Mouse (Mus musculus): ENCODE data around the gene Hao2.

Gene Hao2

DNA sequence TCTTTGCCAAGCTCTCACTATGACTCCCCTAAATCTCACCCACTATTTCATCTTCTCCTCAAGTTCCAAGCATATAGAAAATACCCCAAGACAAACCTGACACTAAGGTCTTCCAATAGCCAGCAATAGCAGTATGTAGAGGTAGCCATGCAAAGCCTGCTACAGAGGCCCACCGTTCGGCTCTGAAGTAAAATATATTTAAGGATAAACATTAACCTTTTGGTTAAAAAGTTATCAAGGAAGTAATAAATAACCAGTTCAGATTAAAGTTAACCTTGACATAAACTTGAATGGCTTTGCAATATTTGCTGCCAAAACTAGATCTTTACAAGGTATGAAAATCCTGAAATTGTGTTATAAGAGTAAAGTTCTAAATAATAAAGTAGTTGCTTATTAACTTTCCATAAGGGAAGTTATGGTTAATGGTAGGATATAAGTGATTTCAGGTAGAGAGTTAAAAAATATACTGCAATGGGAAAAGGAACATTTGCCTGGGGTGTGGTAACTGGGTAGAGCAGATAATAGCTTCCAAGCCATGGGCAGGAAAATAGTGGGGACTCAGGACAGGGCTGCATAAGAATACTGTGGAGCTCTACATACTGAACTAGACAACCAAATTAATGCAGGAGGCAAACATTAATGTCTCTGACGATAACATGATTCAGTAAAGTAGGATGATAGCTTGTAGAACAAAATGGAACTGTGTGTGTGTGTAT is at the start of gene Hao2:
TSS of gene Hao2 (minus strand) at position 183 of the 716 bp plus-strand sequence.
- TF ChIP-seq GATA4 (IDR thresholded peaks at IDR 0.05; ENCODE audit: insufficient replicate concordance, low read length) = no peak

DNA sequence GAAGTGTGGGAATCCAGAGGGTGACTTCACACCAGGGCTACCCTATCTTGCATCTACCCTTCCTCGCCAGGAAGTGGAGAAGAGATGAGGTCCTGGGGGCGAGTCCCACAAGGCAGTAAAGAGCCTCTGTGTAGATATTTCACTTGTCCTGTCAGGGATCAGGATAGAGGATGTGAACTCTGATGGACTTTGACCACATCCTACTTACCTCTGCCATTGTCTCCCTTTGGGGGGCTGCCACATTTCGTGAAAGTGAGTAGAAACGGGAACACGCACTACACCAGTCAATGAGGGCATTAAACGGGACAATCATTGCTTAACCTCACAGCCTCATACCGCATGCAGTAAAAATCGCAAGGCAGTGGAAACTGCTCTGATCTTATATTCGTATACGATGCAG is 48.6 kb upstream of the Hao2 start:
- TF ChIP-seq GATA4 (IDR thresholded peaks at IDR 0.05; ENCODE audit: insufficient replicate concordance, low read length) = no peak

DNA sequence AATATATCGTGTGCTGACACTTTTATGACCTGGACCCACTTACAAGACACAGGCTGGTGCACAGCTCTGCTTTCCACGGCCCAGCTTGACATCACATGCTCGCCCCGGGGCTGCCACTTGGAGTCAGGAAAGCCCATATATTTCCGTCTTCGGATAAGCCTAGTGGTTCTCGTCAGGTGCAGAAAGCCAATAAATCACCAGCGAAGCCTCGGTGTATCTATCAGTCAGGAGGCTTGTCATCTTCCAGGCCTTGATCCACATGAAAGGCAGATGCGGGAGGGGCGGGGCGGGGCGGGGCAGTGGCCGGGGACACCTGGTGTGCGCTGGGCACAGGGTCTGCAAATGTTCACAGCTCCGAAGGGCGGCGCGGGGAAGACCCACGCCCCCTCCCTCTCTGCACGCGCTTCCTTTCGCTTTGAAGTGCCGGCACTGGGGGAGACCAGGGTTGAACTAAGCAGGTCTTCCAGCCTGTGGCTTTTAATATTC is 48.1 kb upstream of the Hao2 start:
- TF ChIP-seq GATA4 (IDR thresholded peaks at IDR 0.05; ENCODE audit: insufficient replicate concordance, low read length) = no peak

DNA sequence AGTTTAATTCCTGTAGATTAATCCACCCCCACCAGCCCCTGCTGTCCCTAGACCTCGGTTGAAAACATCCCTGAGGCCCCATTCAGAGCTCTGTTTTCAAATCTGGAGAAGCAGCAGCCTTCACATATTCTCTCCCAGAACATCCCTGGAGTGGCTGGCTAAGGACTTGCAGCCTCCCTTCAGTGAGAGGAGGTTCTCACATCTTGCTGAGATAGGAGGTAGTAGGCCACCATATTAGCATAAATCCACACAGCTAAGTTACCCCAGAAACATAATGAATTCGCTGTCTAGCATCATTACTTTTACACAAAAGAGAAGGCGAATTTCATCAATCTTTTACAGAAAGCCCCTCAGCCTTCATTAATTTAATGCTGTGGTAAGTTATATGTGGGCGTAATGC is 47.2 kb upstream of the Hao2 start:
- TF ChIP-seq GATA4 (IDR thresholded peaks at IDR 0.05; ENCODE audit: insufficient replicate concordance, low read length) = no peak

DNA sequence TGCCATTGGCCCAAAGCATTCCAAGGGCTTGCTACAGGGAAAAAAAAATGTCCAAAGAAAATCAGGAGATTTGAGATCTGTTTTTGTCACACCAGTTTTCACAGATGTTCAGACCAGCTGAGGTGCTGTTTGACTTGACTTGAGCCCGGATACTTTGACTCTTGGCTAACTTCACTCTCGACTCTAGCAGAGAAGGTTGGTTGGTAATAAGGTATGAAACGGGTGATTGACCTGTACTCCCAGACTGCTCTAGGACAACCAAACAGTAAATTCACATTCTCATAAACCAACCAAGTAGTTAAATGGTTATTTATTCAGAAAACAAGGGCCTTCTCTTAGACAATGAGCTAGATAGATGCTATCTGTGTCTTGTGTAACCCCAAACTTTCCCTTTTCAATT is 43.4 kb upstream of the Hao2 start:
- no peak for TF ChIP-seq GATA4 (IDR thresholded peaks at IDR 0.05; ENCODE audit: insufficient replicate concordance, low read length)

DNA sequence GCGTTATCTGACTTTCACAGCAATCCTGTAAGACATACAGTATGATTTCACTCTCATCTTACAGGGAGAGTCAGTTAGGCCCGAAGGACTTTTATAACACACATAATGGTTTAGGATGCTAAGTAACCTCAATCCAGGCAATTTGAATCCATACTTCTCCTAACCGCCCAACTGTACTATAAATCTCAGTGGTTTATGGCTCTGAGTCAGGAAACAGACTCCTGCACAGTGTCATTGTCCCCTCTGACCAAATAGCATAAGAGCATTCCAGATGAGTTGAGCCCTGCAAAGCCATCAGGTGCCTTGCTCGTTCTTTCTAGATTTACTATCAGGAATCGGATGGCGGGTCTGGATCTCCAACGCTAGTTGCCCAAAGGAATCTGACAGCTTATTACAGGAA is 41.6 kb upstream of the Hao2 start:
- TF ChIP-seq GATA4 (IDR thresholded peaks at IDR 0.05; ENCODE audit: insufficient replicate concordance, low read length) = no peak

DNA sequence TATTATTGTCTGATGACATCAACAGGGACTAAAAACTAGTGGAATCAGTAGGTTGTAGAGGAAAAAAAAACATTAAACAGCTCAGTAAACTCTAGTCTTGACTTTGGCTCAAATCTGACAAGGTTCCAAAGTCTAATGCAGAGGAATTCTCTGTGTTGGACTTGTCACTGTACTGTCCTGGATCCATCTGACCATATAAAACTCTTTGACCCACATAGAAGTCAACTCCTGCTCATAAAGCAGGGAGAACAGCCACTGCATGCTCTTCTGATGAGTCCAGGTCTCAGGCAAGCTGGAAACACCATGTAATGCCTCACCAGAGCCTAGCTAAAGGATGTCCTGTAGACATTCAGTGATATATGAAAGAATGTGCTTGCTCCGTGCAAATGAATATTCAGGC is 41.0 kb upstream of the Hao2 start:
- TF ChIP-seq GATA4 (IDR thresholded peaks at IDR 0.05; ENCODE audit: insufficient replicate concordance, low read length) = 0 out of 2 replicates have a peak, but pooled peaks have one; percentile 29

DNA sequence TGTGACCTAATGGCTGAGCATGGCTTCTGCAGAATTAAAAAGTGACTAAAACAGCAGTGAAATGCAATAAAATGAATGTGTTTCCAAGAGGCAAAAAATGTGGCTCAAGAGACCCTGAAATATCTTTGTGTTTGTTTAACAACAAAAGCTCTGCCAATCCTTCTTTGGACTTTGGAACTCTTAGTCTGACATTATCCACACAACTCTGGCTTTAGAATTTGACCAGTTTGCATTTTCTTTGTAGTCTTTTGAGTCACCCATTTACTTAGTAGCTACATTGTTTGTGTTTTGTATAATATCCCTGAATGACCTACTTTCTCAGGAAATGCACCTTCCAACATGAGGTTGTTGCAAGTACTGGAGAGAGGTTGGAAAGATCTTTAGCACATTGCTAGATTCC is 39.4 kb upstream of the Hao2 start:
- no peak for TF ChIP-seq GATA4 (IDR thresholded peaks at IDR 0.05; ENCODE audit: insufficient replicate concordance, low read length)

DNA sequence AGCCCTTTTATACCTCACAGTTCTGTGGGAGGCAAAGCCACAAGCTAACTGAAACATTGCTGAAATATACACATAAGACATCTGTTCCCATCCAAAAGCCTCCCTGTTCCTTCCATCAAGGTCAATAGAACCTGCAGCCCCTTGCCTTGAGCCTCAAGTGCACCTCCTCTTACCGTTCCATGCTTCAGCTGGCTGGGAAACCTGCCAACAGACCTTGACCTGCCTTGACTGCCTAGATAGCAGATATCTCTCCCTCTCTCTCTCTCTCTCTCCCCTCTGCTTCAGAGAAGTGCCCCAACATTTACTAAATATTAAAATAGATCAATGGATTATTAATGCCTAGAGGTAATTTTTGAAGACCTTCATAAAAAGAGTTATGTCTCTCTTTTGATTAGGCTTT is 38.8 kb upstream of the Hao2 start:
- TF ChIP-seq GATA4 (IDR thresholded peaks at IDR 0.05; ENCODE audit: insufficient replicate concordance, low read length) = peak; percentile 59; the same call in 1 of the 2 replicates

DNA sequence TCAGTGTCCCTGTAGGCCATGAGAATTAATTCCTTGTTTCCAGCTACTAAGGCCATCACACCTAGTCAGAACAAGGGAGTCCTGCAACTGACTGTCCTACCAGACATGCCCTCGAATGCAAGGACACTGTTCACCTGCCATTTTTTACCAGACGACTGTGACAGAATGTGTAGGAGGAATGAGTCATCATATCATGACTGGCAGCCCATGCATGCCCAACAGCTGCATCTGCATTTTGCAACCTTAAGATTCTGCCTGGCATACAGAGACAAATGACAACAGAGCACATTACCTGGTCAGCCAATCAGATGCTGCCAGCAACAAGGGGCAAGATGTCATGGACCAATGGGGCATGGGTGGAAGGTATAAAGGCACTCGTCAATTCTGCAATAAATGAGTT is 27.4 kb upstream of the Hao2 start:
- TF ChIP-seq GATA4 (IDR thresholded peaks at IDR 0.05; ENCODE audit: insufficient replicate concordance, low read length) = no peak

DNA sequence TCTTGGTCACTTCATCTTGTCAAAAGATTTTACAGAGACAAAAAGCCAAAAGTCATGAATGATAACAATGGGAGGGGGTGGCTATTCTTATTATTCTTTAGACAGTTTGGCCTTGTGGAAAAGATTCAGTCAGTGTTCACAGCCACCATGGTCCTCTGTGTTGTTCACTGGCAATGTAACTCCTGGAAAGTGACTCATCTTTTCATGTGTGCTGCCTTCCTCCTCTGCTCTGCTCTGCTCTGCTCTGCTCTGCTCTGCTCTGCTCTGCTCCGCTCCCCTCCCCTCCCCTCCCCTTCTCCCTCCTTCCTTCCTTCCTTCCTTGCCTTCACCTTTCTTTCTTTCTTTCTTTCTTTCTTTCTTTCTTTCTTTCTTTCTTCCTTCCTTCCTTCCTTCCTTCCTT is 24.2 kb upstream of the Hao2 start:
- no peak for TF ChIP-seq GATA4 (IDR thresholded peaks at IDR 0.05; ENCODE audit: insufficient replicate concordance, low read length)

DNA sequence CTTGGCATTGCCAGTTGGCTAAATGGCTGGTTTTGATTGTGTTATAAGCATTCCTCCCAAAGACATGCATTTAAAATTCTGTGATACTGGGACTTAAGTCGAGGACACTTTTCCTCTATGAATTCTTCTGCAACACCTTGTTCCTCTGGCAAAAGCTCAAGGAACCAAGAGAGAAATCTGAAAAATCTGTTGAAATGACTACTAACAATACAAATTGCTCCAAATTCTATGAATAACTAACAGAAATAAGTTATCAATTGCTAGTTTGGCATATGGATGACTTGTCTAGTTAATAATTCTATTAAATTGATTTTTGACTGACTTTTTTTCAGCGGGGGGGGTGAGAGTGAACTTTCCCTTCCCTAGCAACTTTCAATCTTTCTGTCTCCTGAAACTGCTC is 23.8 kb upstream of the Hao2 start:
- no peak for TF ChIP-seq GATA4 (IDR thresholded peaks at IDR 0.05; ENCODE audit: insufficient replicate concordance, low read length)

DNA sequence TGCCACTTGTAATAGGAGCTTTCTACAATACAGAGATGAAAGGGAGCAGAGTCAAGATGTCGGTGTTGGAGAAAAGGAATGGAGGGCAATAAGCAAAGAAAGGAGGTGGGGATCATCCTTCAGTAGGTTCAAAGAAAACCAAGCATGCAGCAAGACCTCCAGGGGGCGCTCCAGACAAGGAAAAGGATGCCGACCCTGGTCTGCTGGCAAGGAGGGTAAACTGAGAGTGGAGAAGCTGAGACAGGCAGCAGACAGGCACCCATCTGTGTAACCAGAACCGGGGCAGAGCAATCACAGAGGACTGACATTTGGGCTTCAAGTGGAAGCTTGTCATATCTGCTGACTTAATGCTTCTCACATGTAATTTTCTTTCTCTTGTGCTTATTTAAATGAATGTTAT is 22.6 kb upstream of the Hao2 start:
- TF ChIP-seq GATA4 (IDR thresholded peaks at IDR 0.05; ENCODE audit: insufficient replicate concordance, low read length) = no peak

DNA sequence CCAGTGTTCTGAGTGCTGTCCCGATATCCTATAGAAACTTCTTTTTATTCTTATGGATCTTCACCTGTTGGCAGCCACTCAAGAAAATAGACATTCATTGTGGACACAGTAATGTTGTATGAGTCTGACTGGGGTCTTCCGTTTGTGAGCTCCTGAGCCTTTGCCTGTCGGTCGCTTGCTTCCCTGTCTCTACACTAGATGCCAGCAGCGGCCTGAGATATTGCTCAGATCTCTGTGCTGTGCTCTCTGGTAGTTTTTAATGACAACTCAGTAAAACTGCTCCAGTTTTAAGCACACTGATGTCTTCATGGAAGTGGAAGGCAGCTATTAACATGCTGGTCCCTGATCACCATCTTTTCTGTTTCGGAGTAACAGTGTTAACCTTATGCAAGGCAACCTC is 20.6 kb upstream of the Hao2 start:
- no peak for TF ChIP-seq GATA4 (IDR thresholded peaks at IDR 0.05; ENCODE audit: insufficient replicate concordance, low read length)

DNA sequence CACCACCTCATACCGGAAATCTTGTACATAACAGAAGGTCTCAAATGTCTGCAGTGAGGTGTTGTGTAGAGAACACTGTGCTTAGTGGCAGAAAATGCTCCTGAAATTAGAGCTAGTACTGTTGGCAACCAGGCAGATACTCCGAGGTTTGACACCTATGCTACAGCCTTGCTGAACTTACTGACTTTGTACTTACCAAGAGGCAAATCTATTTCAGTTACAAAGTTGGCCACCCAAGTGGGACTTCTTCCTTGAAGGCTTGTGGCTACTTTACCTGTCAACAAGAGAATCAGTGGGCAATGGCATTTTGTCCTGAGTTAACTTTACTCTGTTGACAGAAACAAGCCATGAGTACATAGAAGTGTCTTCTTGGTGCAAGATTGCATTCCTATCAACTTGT is 4.6 kb upstream of the Hao2 start:
- no peak for TF ChIP-seq GATA4 (IDR thresholded peaks at IDR 0.05; ENCODE audit: insufficient replicate concordance, low read length)

DNA sequence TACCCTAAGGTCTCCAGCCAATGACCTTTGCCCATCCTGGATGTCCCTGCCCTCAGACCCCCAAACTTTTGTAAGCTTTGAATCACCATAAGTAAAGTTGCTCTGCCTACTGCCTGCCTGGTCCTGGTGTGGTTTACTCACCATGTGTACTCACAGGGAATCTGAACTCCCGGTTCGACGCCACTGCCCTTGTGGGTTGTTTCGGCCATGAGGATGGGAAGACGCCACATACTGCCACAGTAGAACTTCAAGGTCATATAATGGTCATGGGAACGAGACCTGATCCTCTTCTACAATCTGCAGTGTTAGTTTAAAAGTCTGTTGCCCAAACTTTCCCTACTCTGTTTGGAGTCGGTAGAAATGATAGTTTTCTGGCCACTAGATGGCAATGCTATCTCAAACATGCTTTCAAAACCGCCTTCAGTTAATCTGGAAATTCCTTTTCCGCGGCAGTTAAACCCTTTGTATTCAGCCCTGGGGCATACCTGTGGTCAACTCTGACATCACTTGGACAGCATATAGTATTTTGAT is 2.1 kb upstream of the Hao2 start:
- TF ChIP-seq GATA4 (IDR thresholded peaks at IDR 0.05; ENCODE audit: insufficient replicate concordance, low read length) = no peak

DNA sequence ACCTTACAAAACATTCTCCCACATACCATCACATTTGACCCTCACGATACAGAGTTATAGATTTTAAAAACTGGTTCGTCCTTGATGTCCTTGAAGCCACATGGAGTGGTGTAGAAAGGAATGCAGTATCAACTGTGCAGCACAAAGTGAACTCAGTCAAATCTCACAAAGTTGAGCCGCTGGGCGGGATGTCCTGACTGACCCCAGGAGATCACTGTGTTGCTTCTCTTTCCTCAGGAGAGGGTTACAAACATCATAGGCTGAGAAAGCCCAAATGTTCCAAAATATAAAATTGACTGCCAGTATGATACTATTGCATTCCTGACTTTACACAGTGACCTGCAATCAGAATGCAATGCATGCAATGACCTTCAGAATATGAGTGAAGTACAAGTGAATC is 2.6 kb downstream of the Hao2 start:
- TF ChIP-seq GATA4 (IDR thresholded peaks at IDR 0.05; ENCODE audit: insufficient replicate concordance, low read length) = no peak

All from liver, adult (tissue).